Mouse (Mus musculus) naive thymus-derived CD4-positive, alpha-beta T cell, adult 2 months (primary cell): ENCODE measurements at regions not wholly inside any gene's neighbourhood (a gene's known extent, or its start where the extent isn't known, plus 50 kb on each side); places are given as distances from the start of the nearest gene placed in this dataset.

Experiments used
- DNase-seq: peaks from one replicate; pipeline ENCODE4 v3.0.0-alpha.2; 2011; ENCODE audit warnings: low read depth

- DNase-seq, result no peak
These were observed 200.9 kb upstream of the Thbs1 start for GRCm38 (mm10) chr2:117910781-117911180.

GRCm38 (mm10) chr2:117912722-117913121 lies 199.0 kb upstream of the Thbs1 start:
- DNase-seq, result peak; percentile 5

- peak; percentile 39 for DNase-seq
These were observed 197.8 kb upstream of the Thbs1 start for GRCm38 (mm10) chr2:117913846-117914245.

GRCm38 (mm10) chr2:117915821-117916220 lies 195.9 kb upstream of the Thbs1 start:
- no peak for DNase-seq

- no peak for DNase-seq
These were observed 194.5 kb upstream of the Thbs1 start for GRCm38 (mm10) chr2:117917181-117917580.

- no peak for DNase-seq
These were observed 186.8 kb upstream of the Thbs1 start for GRCm38 (mm10) chr2:117924877-117925276.

- no peak for DNase-seq
These were observed 186.3 kb upstream of the Thbs1 start for GRCm38 (mm10) chr2:117925412-117925811.

GRCm38 (mm10) chr2:117928062-117928461 lies 183.6 kb upstream of the Thbs1 start:
- no peak for DNase-seq

- DNase-seq, result no peak
These were observed 182.1 kb upstream of the Thbs1 start for GRCm38 (mm10) chr2:117929586-117929985.

GRCm38 (mm10) chr2:117930895-117931537 lies 180.7 kb upstream of the Thbs1 start:
- DNase-seq, result no peak

GRCm38 (mm10) chr2:117936590-117936989 lies 175.1 kb upstream of the Thbs1 start:
- no peak for DNase-seq

GRCm38 (mm10) chr2:117938283-117939049 lies 173.2 kb upstream of the Thbs1 start:
- DNase-seq, result no peak

- DNase-seq, result no peak
These were observed 170.1 kb upstream of the Thbs1 start for GRCm38 (mm10) chr2:117941517-117942096.

GRCm38 (mm10) chr2:117943666-117944065 lies 168.0 kb upstream of the Thbs1 start:
- DNase-seq, result no peak

- DNase-seq, result no peak
These were observed 167.4 kb upstream of the Thbs1 start for GRCm38 (mm10) chr2:117944325-117944724.

- no peak for DNase-seq
These were observed 166.7 kb upstream of the Thbs1 start for GRCm38 (mm10) chr2:117944942-117945341.

- no peak for DNase-seq
These were observed 161.0 kb upstream of the Thbs1 start for GRCm38 (mm10) chr2:117950431-117951336.

GRCm38 (mm10) chr2:117951337-117951718 lies 160.3 kb upstream of the Thbs1 start:
- peak; percentile 14 for DNase-seq

- DNase-seq, result no peak
These were observed 152.9 kb upstream of the Thbs1 start for GRCm38 (mm10) chr2:117958737-117959136.

GRCm38 (mm10) chr2:117959440-117959839 lies 152.2 kb upstream of the Thbs1 start:
- DNase-seq, result no peak

GRCm38 (mm10) chr2:117962531-117962930 lies 149.1 kb upstream of the Thbs1 start:
- no peak for DNase-seq

GRCm38 (mm10) chr2:117963526-117963925 lies 148.2 kb upstream of the Thbs1 start:
- DNase-seq, result no peak
